Mouse (Mus musculus) left cerebral cortex, postnatal 25 days (tissue): ENCODE data around the gene Klrc3. TPM values are rescaled to one million over a fixed set of nuclear protein-coding genes. Genes with fewer than 3 reads are reported as not detected.
"Not testable (repeated sequence)": the region's sequence is repeated elsewhere in the genome, so short reads cannot be mapped to it uniquely, and the experiment has no call there.

Experiments used
- DNase-seq, 2 experiments: peaks; one replicate each; pipeline ENCODE4 v3.0.0; 2022; ENCODE audit warnings: low spot score in 2 of 2, mixed read lengths in 1 of 2
- intact Hi-C: fragments of 180-260 bp; cut with DNase I; formaldehyde crosslinking; loops from one replicate; pipeline ENCODE4 v1.15.1; 2025
- microRNA-seq, 2 experiments: library from miRNA; unstranded; fragments of <30 nt; microRNA quantifications; one replicate each; pipeline ENCODE4 v1.2.0; 2022
- total RNA-seq, 2 experiments: library from RNA; stranded (reverse); gene quantifications; 2 replicates each; pipeline ENCODE4 v1.2.3; 2021

Gene Klrc3
- not detected for total RNA-seq

DNA sequence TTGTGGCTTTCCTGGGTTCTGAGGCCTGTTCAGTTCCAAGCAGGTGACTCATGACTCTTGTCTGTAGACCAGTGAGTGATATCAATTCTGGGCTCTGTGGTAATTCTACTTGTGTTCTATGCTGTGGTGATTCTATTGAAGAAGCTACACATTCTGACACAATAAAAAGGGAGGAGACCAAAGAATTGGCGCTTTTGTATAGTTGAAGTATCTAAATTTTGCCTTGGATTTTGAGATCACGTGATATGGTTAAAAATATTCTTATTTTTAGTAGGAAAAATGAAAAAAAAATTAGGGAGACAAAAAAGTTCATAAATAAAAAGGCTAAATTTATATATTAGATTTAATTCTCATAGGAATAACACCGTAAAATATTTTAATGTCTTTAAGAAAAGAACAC, at the start of gene Klrc3:
Gene Klrc3, minus strand, starts transcription at position 101 of the 400 bp plus-strand sequence.
- DNase-seq, intact Hi-C loops: not testable (repeated sequence)

DNA sequence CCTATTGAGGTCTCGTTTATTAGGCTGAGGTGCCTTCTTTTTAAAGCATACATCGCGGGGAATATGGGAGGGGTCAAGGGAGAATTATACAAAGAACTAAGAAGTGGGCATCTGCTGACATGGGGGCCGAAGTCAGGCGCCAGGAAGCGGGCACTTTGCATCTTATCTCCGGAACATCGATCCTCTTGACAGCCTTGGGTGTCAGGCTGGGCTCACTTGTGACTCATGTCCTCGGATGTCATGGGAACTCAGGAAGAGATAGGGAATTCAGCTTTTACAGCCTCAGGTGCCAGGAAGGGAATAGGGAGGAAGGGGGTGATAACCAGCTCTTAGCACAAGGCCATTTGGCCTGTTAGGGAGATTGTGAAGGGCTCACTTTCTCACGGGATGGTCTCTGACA, 48.3 kb upstream of the Klrc3 start:
- intact Hi-C loops, DNase-seq: not testable (repeated sequence)

- intact Hi-C loops = no loop called here
- no peak for DNase-seq
Observed at GRCm38 (mm10) chr6:129680379-129680778, 37.2 kb upstream of the Klrc3 start.

DNA sequence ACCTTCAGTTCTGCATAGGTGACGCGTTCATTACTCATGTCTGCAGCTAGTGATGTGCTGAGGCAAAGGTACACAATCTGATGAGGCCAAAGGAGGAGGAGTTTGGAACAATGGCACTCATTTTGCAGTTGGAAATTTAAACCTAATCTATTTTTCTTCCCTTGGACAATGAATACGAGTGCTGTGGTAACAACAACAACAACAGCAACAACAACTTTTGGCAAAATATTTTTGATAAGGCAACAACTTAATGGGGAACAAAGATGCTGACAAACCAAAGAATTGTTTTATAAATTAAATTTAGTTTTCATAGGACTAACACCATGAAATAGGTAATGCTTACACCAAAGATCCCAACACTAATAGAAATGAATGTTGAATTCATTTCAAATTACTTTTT, 35.7 kb upstream of the Klrc3 start, which contains the start of gene Klrc1:
Gene Klrc1, minus strand, starts transcription at position 101 of the 400 bp plus-strand sequence.
- intact Hi-C loops = no loop called here
- DNase-seq = no peak

DNA sequence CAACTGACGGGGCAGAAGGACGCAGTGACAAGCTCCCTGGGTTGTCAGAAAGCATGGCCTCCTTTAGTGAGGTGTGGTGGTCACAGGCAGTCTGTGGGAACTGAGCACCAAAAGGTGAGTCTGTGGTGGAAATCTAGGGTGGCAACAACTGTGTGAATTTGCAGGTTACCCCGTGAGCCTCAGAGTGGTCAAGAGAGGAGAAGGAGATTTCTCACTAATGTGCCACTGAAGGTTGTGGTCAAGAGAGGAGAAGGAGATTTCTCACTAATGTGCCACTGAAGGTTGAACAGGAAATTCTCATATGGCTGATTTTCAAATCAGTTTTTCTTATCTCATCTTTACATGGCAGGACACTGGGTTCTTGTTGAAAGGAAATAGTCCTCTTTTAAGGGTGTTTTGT, 18.2 kb upstream of the Klrc3 start:
- intact Hi-C loops, DNase-seq: not testable (repeated sequence)

DNA sequence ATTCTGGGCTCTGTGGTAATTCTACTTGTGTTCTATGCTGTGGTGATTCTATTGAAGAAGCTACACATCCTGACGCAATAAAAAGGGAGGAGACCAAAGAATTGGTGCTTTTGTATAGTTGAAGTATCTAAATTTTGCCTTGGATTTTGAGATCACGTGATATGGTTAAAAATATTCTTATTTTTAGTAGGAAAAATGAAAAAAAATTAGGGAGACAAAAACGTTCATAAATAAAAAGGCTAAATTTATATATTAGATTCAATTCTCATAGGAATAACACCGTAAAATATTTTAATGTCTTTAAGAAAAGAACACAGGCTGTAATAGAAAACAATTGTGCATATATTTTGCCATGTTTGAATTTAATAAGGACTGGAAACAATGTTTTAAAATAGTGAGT, 17.5 kb upstream of the Klrc3 start, which contains the start of gene Klrc2:
Gene Klrc2, minus strand, starts transcription at position 101 of the 400 bp plus-strand sequence.
- intact Hi-C loops, DNase-seq: not testable (repeated sequence)

- intact Hi-C loops, DNase-seq: not testable (repeated sequence)
Observed at GRCm38 (mm10) chr6:129644054-129644453, 917 bp upstream of the Klrc3 start.

DNA sequence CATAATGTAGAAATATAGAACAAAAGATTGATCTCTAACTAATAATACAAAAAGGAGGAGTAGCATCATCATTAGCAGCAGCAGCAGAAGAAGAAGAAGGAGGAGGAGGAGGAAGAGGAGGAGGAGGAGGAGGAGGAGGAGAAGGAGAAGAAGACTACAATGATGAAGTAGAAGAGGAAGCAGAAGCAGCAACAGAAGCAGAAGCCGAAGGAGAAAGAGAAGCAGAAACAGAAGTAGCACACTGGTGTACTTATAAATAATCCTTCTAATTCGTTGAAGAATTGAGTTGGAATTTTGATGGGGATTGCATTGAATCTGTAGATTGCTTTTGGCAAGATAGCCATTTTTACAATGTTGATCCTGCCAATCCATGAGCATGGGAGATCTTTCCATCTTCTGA, 12.1 kb downstream of the Klrc3 start:
- intact Hi-C loops, DNase-seq: not testable (repeated sequence)

- no peak for DNase-seq
- intact Hi-C loops = no loop called here
Observed at GRCm38 (mm10) chr6:129623735-129624134, 19.4 kb downstream of the Klrc3 start, which contains the start of gene Klrk1. TSS of gene Klrk1 (minus strand) at chr6:129623864.

DNA sequence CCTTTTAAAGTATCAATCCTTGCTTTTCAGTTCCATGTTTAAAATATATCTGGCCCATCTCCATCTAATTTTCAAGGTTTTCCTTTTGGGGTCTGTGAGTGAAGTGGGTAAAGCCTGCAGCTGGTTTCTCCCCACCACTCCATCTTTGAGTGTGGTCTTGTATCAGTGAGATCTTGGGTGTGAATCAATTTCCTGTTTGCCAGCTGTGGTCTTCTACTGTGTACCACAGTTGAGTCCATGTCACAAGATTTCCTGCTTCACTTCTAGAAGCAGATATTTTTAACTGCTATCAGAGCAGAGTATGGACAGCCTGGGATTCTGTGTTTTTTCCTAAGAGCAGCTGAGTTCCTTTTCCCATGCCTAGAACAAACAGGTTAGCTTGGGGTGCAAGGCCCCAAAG, 34.8 kb downstream of the Klrc3 start:
- intact Hi-C loops = no loop called here
- DNase-seq = no peak

DNA sequence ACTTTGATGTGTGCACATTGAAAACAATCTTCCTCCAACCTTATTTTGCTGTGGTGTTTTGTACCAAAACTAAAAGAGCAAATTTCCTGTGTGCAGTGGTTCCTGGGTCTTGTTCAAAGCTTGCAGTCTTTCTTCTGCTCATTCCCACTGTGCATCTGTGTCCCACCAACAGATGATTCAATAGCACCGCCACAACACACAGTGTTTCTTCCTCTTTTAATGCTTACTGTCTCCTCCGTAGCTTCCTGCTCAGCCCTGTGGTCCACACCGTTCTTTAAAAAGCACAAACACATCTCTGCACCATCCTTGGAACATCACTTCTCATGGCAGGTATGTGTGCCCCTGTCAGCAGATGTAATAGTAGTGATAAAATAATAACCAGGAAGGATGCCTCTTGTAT, 51.6 kb downstream of the Klrc3 start, which contains the start of gene Klrd1:
Gene Klrd1, plus strand, starts transcription at position 275 of the 400 bp plus-strand sequence.
- intact Hi-C loops = no loop called here
- DNase-seq = no peak

Small RNA genes lying within 50 kb of the gene (microRNA-seq; reads per million reads assigned to microRNA genes)
- gene Mir680-1 = 0 reads per million in 2 experiments

Other genes starting within 250 kb of the Klrc3 start
- not detected for gene Clec1b, start 246.0 kb downstream of the Klrc3 start, total RNA-seq
- gene Clec9a, start 234.5 kb downstream of the Klrc3 start, total RNA-seq = not detected
- under 1 TPM; 0.66 to 0.85 TPM for gene Clec1a, start 191.3 kb downstream of the Klrc3 start, total RNA-seq
- not detected for gene Olr1, start 136.2 kb downstream of the Klrc3 start, total RNA-seq
- not detected for gene Tmem52b, start 130.8 kb downstream of the Klrc3 start, total RNA-seq
- 100 to 1,000 TPM; 690 to 697 TPM for gene Gabarapl1, start 110.2 kb downstream of the Klrc3 start, total RNA-seq
- not detected for gene Klre1, start 65.4 kb downstream of the Klrc3 start, total RNA-seq
- not detected for gene Klrd1, start 51.6 kb downstream of the Klrc3 start, total RNA-seq
- gene Klrk1, start 19.5 kb downstream of the Klrc3 start, total RNA-seq = not detected
- not detected for gene Klrc2, start 17.4 kb upstream of the Klrc3 start, total RNA-seq
- gene Klrc1, start 35.6 kb upstream of the Klrc3 start, total RNA-seq = not detected
- not detected for gene Klri1, start 73.8 kb upstream of the Klrc3 start, total RNA-seq
- gene Klri2, start 97.1 kb upstream of the Klrc3 start, total RNA-seq = not detected
- not detected for gene Gm156, start 140.9 kb upstream of the Klrc3 start, total RNA-seq
- gene Gm17631, start 219.3 kb upstream of the Klrc3 start, total RNA-seq = not detected
- gene Klra17, start 233.3 kb upstream of the Klrc3 start, total RNA-seq = not detected